In genomic region chr16:97170513-97171081, GRCm38 (mm10) we compare ENCODE assay signal across 8 mouse cellular contexts. TPM values are rescaled to one million over a fixed set of nuclear protein-coding genes. Genes with fewer than 3 reads are reported as not detected.
DNase-seq lines count a peak whose midpoint lies in the region; ATAC-seq lines count a peak whose summit lies in the region.

Dscam (minus strand) TSS chr16:97170752.

- DNase-seq in kidney, adult 11 months = no peak
- peak; percentile 18 to 28 for DNase-seq in cerebellum, postnatal 36 days
- DNase-seq in frontal cortex, postnatal 10 days (ENCODE audit: low spot score in 2 of 2) = peak; percentile 52 to 54
- peak; percentile 56 to 60 for DNase-seq in left cerebral cortex, postnatal 25 days (ENCODE audit: low spot score in 2 of 2)
- DNase-seq in retina, embryonic 14.5 days (ENCODE audit: low spot score) = peak; percentile 68
- no peak for DNase-seq in ovary, adult 18-20 months (ENCODE audit: low spot score)
- DNase-seq in spleen, adult 12 weeks (ENCODE audit: low spot score) = no peak

- peaks cover 77% of the 10 kb centered on the region for H3K27me3 ChIP-seq in kidney, embryonic 15.5 days

- WGBS in kidney, embryonic 15.5 days = under 1% methylated on average over 43 of the region's 60 CpGs

- H3K4me1 ChIP-seq in kidney, embryonic 15.5 days = peaks cover 18% of the 10 kb centered on the region

- peak within 1 kb of the TSS; percentile 35; the same call in 1 of the 2 replicates for H3K9ac ChIP-seq in kidney, embryonic 15.5 days

- no peaks in the 10 kb centered on the region for H3K36me3 ChIP-seq in kidney, embryonic 15.5 days

- peak within 1 kb of the TSS; percentile 89 for H3K4me2 ChIP-seq in kidney, embryonic 15.5 days

- H3K27ac ChIP-seq in kidney, embryonic 15.5 days = no peak within 1 kb of the TSS

- peak; percentile 72 for ATAC-seq in kidney, embryonic 15.5 days (replicated peaks; ENCODE audit: low FRiP score)

- intact Hi-C loops in left cerebral cortex, postnatal 25 days (cut with DNase I) = loop anchor here (2.0 to 5.0 kb wide), 3 partner anchors 82 to 163 kb away; no protein-coding TSS in a partner anchor

- H3K9me3 ChIP-seq in kidney, embryonic 15.5 days (replicated peaks) = no peaks in the 10 kb centered on the region

- H3K4me3 ChIP-seq in kidney, embryonic 15.5 days (replicated peaks) = peak within 1 kb of the TSS; percentile 55

RNA-seq across cellular contexts. Expression of gene Dscam, which starts in this region (rescaled TPM):
- polyA plus RNA-seq in kidney, embryonic 15.5 days (2015; fragmentation: Nextera tagmentation; extraction: Ambion mirVana) = 0.06 TPM in 2 replicates
- total RNA-seq in left cerebral cortex, postnatal 25 days (2021) = 10 to 100 TPM; 41.6 to 44.0 TPM

Comparison
In these comparisons a context has a peak if more than half of its experiments do, and no peak if none do; other contexts are left out.
1. Peak in ATAC-seq, H3K4me3 ChIP-seq, H3K9ac ChIP-seq and H3K4me2 ChIP-seq in kidney, embryonic 15.5 days; RNA of the gene not detected or under 1 TPM.
2. DNase-seq: peak in cerebellum, postnatal 36 days (2 of 2), frontal cortex, postnatal 10 days (2 of 2), left cerebral cortex, postnatal 25 days (2 of 2) and retina, embryonic 14.5 days (single experiment); none in kidney, adult 11 months (single experiment), ovary, adult 18-20 months (single experiment) and spleen, adult 12 weeks (single experiment).